ENCODE assay signal across 17 mouse cellular contexts in genomic region chr12:104475946-104476345, GRCm38 (mm10). TPM values are rescaled to one million over a fixed set of nuclear protein-coding genes. Genes with fewer than 3 reads are reported as not detected.
DNase-seq lines count a peak whose midpoint lies in the region; ATAC-seq lines count a peak whose summit lies in the region.
"Had no signal": no experiment of that assay in that cellular context is flagged by ENCODE, and none has a peak within 500 bp of the region (broad histone marks: within the 10 kb centered on the region; RNA-seq: fewer than 3 reads in every experiment).

No protein-coding gene starts in this region.

- H3K9ac ChIP-seq in liver, embryonic 11.5 days (ENCODE audit: low read depth, low read length) = no peak overlapping the region
- H3K9ac ChIP-seq in limb, embryonic 11.5 days (ENCODE audit: low read length) = peak overlapping the region; percentile 49
- H3K9ac ChIP-seq: limb, embryonic 15.5 days had no signal

- no peak overlapping the region for H3K27ac ChIP-seq in liver, embryonic 11.5 days (ENCODE audit: low read depth, low read length)
- H3K27ac ChIP-seq in limb, embryonic 11.5 days (replicated peaks; ENCODE audit: low read depth, low read length) = no peak overlapping the region
- H3K27ac ChIP-seq: layer of hippocampus, adult 2 months; limb, embryonic 15.5 days had no signal

- WGBS in liver, embryonic 11.5 days = 3% methylated on average over 21 of the region's 21 CpGs
- under 1% methylated on average over 21 of the region's 21 CpGs for WGBS in limb, embryonic 11.5 days

- no peak for ATAC-seq in liver, embryonic 11.5 days (replicated peaks; ENCODE audit: low FRiP score)
- no peak for ATAC-seq in limb, embryonic 11.5 days (ENCODE audit: insufficient number of reproducible peaks, low FRiP score, low TSS enrichment, low read depth)
- ATAC-seq in erythroid progenitor cell, adult 5-6 weeks (replicated peaks; ENCODE audit: low FRiP score, poor library complexity, severe bottlenecking) = no peak
- ATAC-seq: activated CD4-positive, CD25-positive, alpha-beta regulatory T cell, adult 4 months; intestine, embryonic 16.5 days; lung, postnatal 0 days had no signal

- peaks cover 95% of the 10 kb centered on the region for H3K27me3 ChIP-seq in liver, embryonic 11.5 days (replicated peaks; ENCODE audit: control insufficient read depth, insufficient read depth, low read length)
- H3K27me3 ChIP-seq in limb, embryonic 11.5 days (ENCODE audit: control insufficient read depth, insufficient read depth, low read length) = peaks cover 32% of the 10 kb centered on the region

- no peaks in the 10 kb centered on the region for H3K4me1 ChIP-seq in liver, embryonic 11.5 days (replicated peaks; ENCODE audit: control insufficient read depth, insufficient read depth, low read length)
- peaks cover 16% of the 10 kb centered on the region; the same call in 1 of the 2 replicates for H3K4me1 ChIP-seq in limb, embryonic 11.5 days (ENCODE audit: control insufficient read depth, insufficient read depth, low read length)

- no peaks in the 10 kb centered on the region for H3K9me3 ChIP-seq in liver, embryonic 11.5 days (ENCODE audit: control insufficient read depth, low read length)
- H3K9me3 ChIP-seq in limb, embryonic 11.5 days (ENCODE audit: control insufficient read depth, low read length) = no peaks in the 10 kb centered on the region
- H3K9me3 ChIP-seq: limb, embryonic 15.5 days had no signal

- peak; percentile 39 for DNase-seq in liver, embryonic 11.5 days (ENCODE audit: low spot score)
- DNase-seq in liver = no peak
- DNase-seq in Muller cell, postnatal 12 days (ENCODE audit: inconsistent ontology term) = peak; percentile 17
- peak; percentile 58 for DNase-seq in embryo, embryonic 10 days (ENCODE audit: low spot score)
- DNase-seq in limb, embryonic 11.5 days (ENCODE audit: low spot score) = peak; percentile 73
- no peak for DNase-seq in gastrocnemius, adult 8-10 months (ENCODE audit: low spot score in 2 of 2)
- no peak for DNase-seq in ovary, adult 18-20 months (ENCODE audit: low spot score)
- DNase-seq: cerebellum, adult 9-11 months; thymus, postnatal 14 days had no signal

- no peak overlapping the region for H3K4me3 ChIP-seq in liver, embryonic 11.5 days (ENCODE audit: low read depth, low read length)
- 0 out of 2 replicates have a peak overlapping the region, but pooled peaks have one; percentile 5 for H3K4me3 ChIP-seq in limb, embryonic 11.5 days (ENCODE audit: low read depth, low read length)
- H3K4me3 ChIP-seq: layer of hippocampus, adult 2 months; limb, embryonic 15.5 days had no signal

- H3K36me3 ChIP-seq in liver, embryonic 11.5 days (ENCODE audit: control insufficient read depth, insufficient read depth, low read length) = no peaks in the 10 kb centered on the region
- no peaks in the 10 kb centered on the region for H3K36me3 ChIP-seq in limb, embryonic 11.5 days (ENCODE audit: control insufficient read depth, insufficient read depth, low read length)
- H3K36me3 ChIP-seq: limb, embryonic 15.5 days had no signal

- H3K4me2 ChIP-seq in liver, embryonic 11.5 days = no peak overlapping the region
- peak overlapping the region; percentile 90; the same call in 1 of the 2 replicates for H3K4me2 ChIP-seq in limb, embryonic 11.5 days (ENCODE audit: low read depth, severe bottlenecking)
- H3K4me2 ChIP-seq: limb, embryonic 15.5 days had no signal

RNA-seq across cellular contexts. Expression of gene Gsc, which starts 2.8 kb away (rescaled TPM):
- polyA plus RNA-seq in liver, embryonic 11.5 days (2014; fragmentation: Nextera tagmentation; extraction: Ambion mirVana) = 1.3 and 1.4 TPM in 2 replicates
- polyA plus RNA-seq in limb, embryonic 11.5 days (2014; fragmentation: Nextera tagmentation; extraction: Ambion mirVana) = 24.4 and 33.2 TPM in 2 replicates
- total RNA-seq in erythroid progenitor cell, adult 5-6 weeks (2015; ENCODE audit: low replicate concordance) = not detected in 2 replicates
- not detected in 2 replicates for total RNA-seq in erythroid progenitor cell, adult 5-6 weeks (2017; ENCODE audit: low replicate concordance)
- not detected for total RNA-seq in gastrocnemius, adult 8-10 months (2022)
- total RNA-seq: granulocyte monocyte progenitor cell, adult 5-6 weeks; layer of hippocampus, adult 2 months had no signal
- polyA plus RNA-seq: activated CD4-positive, CD25-positive, alpha-beta regulatory T cell, adult 4 months; heart, postnatal 0 days; lung, postnatal 0 days had no signal

Comparison
In these comparisons a context has a peak if more than half of its experiments do, and no peak if none do; other contexts are left out.
1. DNase-seq: peak in liver, embryonic 11.5 days (single experiment), Muller cell, postnatal 12 days (single experiment), embryo, embryonic 10 days (single experiment) and limb, embryonic 11.5 days (single experiment); none in liver (single experiment), gastrocnemius, adult 8-10 months (0 of 2) and ovary, adult 18-20 months (single experiment).